ENCODE assay signal across 17 mouse cellular contexts in the genomic region with DNA sequence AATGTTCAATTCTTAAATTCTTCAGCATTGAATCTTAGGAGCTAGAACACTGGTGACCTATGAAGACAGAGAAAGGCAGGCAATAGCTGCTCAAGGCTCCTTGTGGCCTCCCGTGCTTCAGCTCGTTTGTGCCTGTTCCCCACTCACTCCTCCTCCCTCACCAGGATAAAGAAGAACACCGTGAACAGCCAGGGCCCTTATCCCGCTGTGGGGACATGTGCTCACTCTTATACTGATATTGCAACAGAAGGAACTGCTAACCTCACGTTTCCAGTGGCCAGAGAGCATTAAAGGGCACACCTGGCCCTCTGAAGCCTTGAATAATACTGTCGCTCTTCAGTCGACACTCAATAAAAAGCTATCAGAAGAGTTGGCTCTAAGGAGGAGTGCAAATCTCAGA.
"Had no signal": no experiment of that assay in that cellular context is flagged by ENCODE, and none has a peak within 500 bp of the region (broad histone marks: within the 10 kb centered on the region; RNA-seq: fewer than 3 reads in every experiment).

No protein-coding gene starts in this region.

- DNase-seq: liver, embryonic 13.5 days; liver, postnatal 0 days; midbrain, embryonic 14.5 days; right cerebral cortex, adult 18-20 months; right cerebral cortex, postnatal 25 days; right cerebral cortex, postnatal 4 days; spleen, adult 18-20 months; thymus, adult 18-20 months; thymus, postnatal 14 days; thymus, postnatal 36 days had no signal

- ATAC-seq: liver, postnatal 0 days had no signal

- H3K4me1 ChIP-seq: liver, embryonic 13.5 days; liver, embryonic 15.5 days; lung, embryonic 15.5 days; neural tube, embryonic 15.5 days had no signal

- H3K4me3 ChIP-seq: liver, embryonic 13.5 days; liver, embryonic 15.5 days; lung, embryonic 15.5 days; midbrain, embryonic 10.5 days; midbrain, embryonic 12.5 days; myocyte; neural tube, embryonic 13.5 days; neural tube, embryonic 15.5 days had no signal
